Mouse (Mus musculus): ENCODE data around the gene Pou2f1.

DNA sequence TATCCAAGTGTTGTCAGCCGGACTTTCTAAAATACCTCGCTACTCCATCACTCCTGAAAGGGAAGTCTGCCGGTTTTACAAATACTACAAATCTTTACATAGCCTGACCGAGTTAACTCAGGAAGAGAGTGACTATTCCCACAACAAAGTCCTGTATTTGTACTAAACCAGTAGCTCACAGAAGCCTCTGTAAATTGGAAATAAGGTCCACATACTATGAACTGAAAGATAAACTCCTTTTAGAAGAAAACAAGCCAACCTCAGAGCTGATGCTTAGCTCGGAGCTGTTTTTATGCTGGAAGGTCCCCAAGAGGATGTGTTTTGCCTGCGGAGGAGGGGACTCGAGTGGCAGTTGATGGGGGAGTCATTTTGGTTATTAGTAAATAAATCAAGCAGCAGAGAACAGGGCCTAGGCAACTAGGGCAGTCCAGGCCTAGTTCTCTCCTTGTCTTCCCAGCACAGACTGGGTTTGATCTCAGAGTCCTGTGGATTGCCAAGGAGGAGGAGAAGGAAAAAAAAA lies 1.8 kb downstream of the Pou2f1 start:
- no peak for TF ChIP-seq POLR2A (IDR thresholded peaks at IDR 0.05; ENCODE audit: control insufficient read depth in 1 of 2, insufficient read depth in 1 of 2, low read depth in 1 of 2, low read length in 2 of 2, poor library complexity in 1 of 2)
- no peak for TF ChIP-seq GATA1 (IDR thresholded peaks at IDR 0.05; ENCODE audit: low read depth, low read length)
- no peak for TF ChIP-seq UBTF (IDR thresholded peaks at IDR 0.05; ENCODE audit: borderline replicate concordance, insufficient read depth, low read depth, low read length)

Data from MEL (cell line).